Mouse (Mus musculus) megakaryocyte-erythroid progenitor cell, adult 5-6 weeks (primary cell): ENCODE measurements around the gene Rexo1. TPM values are rescaled to one million over a fixed set of nuclear protein-coding genes. Genes with fewer than 3 reads are reported as not detected.

ENCODE experiments used
- ATAC-seq: replicated peaks from 2 replicates; pipeline ENCODE4 v1.8.0; 2016; ENCODE audit warnings: mild to moderate bottlenecking, inconsistent platforms; ENCODE audit not compliant: severe bottlenecking, poor library complexity, low FRiP score, low TSS enrichment
- total RNA-seq, 2 experiments: library from RNA; stranded (forward) in 1 of 2; stranded (reverse) in 1 of 2; fragments of 200-1000, 215-1000 nt in 1 of 2; fragments of >200 nt in 1 of 2; fragmentation: Nextera tagmentation in 1 of 2; gene quantifications; 2 replicates each; pipeline ENCODE4 v1.2.3; 2014 to 2017

Rexo1 gene
- total RNA-seq, 2 experiments from 2014 or later = 15.3 to 57.1 TPM

DNA sequence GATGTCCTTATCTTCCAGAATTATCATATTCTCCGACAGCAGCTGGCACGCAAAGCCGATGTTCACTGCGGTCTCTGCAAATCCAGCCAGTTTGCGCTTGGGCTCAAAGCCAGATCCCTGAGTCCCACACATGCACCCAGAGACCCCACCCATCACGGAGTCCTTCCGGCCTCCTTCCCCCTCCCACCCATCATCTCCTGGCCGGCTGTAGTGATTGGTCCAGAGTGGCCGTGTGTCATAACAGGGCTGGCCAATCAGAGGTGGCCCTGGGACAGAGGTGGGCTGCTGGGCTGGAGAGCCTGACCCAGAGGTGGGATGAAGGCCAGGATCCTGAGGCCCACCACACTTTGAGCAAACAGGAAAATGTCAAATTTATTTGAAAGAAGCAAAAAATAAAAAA is 35.2 kb downstream of the Rexo1 start:
- no peak for ATAC-seq

DNA sequence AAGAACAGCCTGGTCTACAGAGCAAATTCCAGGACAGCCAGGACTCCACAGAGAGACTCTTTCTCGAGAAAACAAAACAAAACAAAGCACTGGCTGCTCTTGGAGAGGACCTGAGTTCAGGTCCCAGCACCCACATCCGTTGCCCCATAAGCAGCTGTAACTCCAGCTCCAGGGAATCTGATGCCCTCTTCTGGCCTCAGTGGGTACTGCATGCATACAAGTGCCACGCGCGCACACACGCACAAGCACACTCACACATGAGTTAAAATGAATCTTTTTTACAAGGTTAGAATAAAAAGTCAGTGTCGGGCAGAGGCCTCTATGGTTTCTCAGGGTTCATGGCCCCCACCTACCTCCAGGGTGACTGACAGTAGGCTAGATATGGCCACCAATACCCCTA is 38.1 kb downstream of the Rexo1 start:
- no peak for ATAC-seq

DNA sequence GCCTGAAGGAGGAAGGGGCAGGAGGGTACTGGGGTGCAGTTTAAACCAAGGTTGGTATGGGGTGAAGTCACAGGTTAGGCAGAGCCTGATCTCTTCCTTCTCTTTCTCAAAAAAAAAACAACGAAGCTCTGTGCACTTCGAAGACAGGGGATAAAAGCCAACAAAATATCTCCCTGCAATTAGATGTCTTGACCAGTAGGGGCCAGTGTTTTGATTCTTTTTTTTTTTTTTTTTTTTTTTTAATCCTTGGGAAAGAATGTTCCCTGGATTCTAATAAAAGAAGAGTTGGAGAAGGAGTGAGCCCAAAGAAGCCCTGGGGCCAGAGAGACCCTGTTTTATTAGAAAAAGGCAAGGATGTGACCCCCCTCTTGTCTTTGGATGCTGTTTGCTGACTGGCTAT is 42.1 kb downstream of the Rexo1 start:
- ATAC-seq = no peak

DNA sequence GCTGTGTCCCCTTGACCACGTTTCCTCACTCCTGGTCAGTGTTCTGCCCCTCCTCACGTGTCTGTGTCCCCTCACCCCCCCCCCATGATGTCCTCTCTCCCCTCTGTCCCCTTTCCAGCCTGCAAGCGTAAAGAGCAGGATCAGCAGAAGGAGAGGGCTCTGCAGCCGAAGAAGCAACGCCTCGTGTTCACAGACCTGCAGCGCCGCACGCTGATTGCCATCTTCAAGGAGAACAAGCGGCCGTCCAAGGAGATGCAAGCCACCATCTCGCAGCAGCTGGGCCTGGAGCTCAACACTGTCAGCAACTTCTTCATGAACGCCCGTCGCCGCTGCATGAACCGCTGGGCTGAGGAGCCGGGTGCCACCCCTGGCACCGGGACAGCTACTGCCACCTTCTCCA is 47.6 kb downstream of the Rexo1 start:
- no peak for ATAC-seq

DNA sequence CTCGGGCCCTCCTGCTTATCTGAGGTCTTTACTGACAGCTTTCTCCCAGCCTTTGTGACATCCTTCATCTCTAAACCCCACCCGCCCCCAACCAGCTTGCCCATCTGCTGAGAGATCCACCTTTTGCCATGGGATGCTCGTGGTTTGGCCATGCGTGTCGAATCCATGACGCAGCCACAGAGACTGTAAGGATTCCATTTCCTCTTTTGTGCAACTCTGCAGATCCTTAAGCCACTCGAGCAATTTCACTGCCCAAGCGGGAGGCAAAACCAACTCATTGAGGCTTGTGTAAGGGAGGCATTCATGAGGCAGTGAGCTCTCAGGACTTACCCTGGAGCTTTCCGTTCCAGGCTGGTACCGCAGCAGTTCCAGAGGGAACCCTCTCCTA is 51.1 kb downstream of the Rexo1 start:
- ATAC-seq = no peak

DNA sequence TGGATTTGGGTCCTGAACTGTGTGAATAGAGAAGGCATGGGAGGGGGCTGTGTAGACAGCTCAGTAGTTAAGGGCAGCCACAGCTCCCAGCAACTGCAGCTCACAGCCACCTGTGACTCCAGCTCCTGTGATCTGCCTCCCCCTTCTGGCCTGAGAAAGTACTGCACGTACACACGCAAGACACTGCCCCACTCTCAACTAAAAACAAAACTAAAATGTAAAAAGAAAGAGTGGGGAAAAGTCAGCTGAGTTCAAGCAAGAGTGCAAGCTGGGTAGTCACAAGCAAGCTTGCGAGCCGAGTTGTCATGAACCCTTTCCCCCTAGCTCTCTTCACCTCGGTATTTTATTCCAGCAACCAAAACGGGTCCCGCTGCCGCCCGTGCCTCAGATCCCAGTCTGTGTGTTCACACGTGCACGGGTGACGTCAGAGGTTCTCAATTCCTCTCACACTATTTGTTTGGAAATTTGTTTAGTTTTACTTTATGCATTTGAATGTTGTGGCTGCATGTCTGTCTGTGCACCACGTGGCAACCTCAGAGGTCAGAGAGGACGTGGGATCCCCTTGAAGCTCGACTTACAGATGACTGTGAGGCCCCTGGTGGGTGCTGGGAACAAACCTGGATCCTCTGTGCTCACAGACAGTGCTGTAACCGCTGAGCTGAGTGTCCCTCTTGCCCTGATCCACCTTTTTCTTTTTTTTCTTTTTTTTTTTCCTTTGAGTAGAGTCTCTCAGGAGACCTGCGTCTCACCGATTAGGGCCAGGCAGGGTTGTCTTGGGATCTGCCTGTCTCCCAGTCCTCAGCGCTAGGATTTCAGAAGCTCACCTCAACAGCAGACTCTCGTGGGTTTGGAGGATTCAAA is 51.7 kb downstream of the Rexo1 start:
- ATAC-seq = peak; percentile 90

DNA sequence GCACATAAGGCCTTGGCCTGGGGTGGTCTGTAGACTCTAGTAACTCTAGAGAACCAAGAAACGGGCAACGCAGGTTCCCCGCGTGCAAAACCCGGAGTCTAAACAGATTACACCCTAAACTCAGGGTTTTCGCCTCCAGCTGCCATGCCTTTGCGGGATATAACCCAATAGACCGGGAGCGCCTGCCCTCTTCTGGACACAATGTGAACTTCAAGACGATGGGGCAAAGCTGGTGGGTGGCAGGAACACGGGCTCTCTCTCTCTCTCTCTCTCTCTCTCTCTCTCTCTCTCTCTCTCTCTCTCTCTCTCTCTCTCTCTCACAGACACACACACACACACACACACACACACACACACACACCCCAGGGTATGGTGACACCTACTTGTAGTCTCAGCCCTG is 55.1 kb downstream of the Rexo1 start:
- ATAC-seq = peak; percentile 63

DNA sequence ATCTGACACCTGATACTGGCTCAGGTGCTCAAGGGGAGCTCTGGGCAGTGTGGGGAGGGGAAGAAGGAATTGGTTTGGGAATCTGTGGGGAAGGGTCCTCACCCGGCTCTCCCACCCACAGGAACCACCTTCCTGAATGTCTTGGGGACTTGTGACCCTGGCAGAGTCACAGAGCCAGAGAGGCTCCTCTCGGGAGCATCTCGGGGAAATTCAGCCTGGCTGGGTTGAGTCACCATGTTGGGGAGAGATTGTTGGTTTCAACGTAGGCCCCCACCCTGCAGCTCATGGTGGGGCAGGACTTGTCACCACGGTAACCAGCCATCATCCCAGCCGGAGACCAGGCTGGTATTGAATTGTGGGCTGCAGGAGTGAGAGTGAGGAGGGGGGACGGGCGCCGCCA is 56.6 kb downstream of the Rexo1 start:
- no peak for ATAC-seq

DNA sequence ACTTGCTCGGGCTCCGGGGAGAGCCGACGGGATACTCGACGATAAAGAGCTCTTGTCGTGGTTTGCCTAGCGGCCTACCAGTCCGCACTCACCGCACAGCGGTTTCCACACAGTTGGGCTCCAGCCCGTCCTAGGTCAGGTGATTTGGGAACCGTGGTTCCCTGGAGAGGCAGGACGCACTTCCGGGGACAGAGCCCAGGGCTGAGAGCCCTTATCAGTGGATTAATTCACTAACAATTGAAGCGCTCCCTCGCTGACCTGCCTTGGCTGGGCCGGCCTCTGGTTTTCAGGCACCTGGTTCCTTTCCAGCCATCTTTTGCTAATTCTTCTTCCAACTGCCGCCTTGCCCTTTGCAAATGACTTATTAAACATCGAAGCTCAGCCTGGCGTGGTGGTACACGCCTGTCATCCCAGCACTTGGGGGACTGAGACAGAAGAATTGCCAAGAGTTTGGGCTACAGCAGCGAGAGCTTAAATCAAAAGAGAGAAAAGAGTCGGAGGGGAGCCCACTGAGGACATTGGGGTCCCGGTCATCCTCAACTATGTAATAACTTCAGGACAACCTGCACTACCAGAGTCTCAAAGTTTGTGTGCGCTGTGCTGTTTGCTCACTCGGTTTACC is 57.6 kb downstream of the Rexo1 start:
- no peak for ATAC-seq

DNA sequence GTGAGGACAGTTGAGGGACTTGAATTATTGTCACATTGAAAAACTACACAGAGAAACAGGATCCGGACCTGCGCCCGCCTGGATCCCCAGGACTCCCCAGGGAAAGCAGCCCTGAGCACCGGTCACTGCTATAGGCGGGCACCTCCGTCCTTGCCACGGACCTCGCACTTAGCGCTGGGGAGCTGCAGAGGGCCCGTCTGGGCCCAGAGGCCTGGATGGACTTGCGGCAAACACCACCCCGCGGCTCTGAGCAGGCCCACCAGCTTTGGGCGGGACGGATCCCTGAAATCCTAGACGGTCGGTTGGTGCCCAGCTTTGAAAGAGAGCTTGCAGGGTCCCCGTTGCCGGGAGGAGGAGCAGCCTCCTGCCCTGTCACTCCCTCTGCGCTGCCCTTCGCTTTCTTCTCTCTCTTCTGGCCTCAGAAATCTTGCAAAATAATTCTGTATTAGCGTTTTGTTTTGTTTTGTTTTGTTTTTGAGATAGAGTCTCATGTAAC is 58.5 kb downstream of the Rexo1 start:
- ATAC-seq = no peak

DNA sequence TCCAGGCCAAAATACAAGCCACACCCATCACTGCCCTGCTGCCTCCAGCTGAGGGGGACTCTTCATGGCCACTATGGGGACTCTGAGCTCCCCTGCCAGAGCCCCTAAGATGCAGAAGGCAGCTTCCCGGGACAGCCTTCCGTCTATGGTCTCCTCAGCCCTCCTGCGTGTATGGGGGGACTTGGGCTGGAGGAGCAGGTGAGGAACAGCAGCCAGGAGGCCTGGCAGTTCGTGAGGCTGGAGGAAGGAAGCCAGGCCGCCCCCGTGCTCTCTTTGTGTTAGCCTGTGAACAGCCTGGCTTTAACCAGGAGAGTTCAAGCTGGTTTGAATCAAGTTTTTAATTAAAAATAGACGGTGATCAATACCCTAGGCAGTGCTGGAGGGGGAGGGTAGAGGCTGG is 59.1 kb downstream of the Rexo1 start:
- ATAC-seq = no peak

DNA sequence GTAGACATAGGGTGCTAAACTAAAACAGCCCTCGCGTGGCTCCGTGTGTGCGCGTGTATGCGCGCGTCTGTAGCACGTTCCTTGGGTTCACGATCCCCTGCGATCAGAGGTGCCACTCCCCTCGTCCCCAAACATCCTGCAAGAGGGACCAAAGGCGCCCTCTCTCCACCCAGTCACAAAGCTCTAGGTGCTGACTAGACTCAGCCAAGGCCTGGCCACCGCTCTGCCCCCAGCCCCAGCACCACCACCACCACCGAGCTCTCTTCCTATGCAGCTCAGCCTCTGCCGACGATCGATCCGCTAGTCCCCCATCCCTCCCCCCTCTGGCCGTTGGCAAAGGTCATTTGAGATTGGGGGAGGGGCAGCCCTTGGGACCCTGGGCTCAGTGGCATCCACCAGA is 64.9 kb downstream of the Rexo1 start:
- ATAC-seq = no peak

DNA sequence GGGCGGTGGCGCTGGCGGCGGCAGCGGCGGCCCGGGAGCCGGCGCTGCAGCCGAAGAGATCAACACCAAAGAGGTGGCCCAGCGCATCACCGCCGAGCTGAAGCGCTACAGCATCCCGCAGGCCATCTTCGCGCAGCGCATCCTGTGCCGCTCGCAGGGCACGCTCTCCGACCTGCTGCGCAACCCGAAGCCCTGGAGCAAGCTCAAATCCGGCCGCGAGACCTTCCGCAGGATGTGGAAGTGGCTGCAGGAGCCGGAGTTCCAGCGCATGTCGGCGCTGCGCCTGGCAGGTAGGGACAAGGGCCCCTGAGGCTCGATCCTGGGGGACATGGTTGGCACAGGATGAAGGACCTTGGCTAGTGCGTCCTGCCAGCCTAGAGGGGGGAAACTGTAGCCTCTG is 65.5 kb downstream of the Rexo1 start:
- no peak for ATAC-seq

DNA sequence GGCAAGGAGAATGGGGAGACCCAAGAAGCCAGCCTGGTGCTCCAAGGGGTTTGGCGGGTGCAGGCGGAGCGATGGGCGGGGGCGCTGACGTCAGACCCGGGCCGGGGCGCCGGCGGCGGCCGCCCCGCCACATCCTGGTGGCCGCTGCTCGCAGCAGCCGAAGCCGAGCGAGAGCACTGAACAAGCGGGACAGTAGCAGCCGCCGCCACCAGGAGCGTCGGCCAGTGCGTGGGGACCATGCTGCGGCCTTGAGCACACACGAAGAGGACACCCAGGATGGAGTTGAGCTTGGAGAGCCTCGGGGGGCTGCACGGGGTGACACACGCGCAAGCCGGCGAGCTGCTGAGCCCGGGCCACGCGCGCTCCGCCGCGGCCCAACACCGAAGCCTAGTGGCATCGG is 66.6 kb downstream of the Rexo1 start, which contains the start of gene Onecut3:
Gene Onecut3 (plus strand): TSS at position 104 of the 400 bp plus-strand sequence.
- ATAC-seq = no peak

Other genes starting within 250 kb of the Rexo1 start
- 34.1 and 50.4 TPM in 2 replicates for gene 2310011J03Rik, start 241.0 kb downstream of the Rexo1 start, total RNA-seq (2014; fragmentation: Nextera tagmentation)
- 16.6 and 21.3 TPM in 2 replicates for gene 2310011J03Rik, start 241.0 kb downstream of the Rexo1 start, total RNA-seq (2017)
- gene Pcsk4, start 232.1 kb downstream of the Rexo1 start, total RNA-seq (2014; fragmentation: Nextera tagmentation) = 16.1 and 23.0 TPM in 2 replicates
- gene Pcsk4, start 232.1 kb downstream of the Rexo1 start, total RNA-seq (2017) = 1.6 and 2.6 TPM in 2 replicates
- 23.1 and 23.7 TPM in 2 replicates for gene Reep6, start 231.6 kb downstream of the Rexo1 start, total RNA-seq (2014; fragmentation: Nextera tagmentation)
- gene Reep6, start 231.6 kb downstream of the Rexo1 start, total RNA-seq (2017) = 2.7 and 6.8 TPM in 2 replicates
- 1.5 and 3.3 TPM in 2 replicates for gene Adamtsl5, start 213.1 kb downstream of the Rexo1 start, total RNA-seq (2014; fragmentation: Nextera tagmentation)
- 0.30 and 2.3 TPM in 2 replicates for gene Adamtsl5, start 213.1 kb downstream of the Rexo1 start, total RNA-seq (2017)
- gene Plk5, start 205.1 kb downstream of the Rexo1 start, total RNA-seq (2014; fragmentation: Nextera tagmentation) = 0.79 TPM in 1 of 2 replicates, not detected in the other
- not detected in 2 replicates for gene Plk5, start 205.1 kb downstream of the Rexo1 start, total RNA-seq (2017)
- gene Mex3d, start 173.9 kb downstream of the Rexo1 start, total RNA-seq (2014; fragmentation: Nextera tagmentation) = 8.0 and 9.1 TPM in 2 replicates
- gene Mex3d, start 173.9 kb downstream of the Rexo1 start, total RNA-seq (2017) = 13.0 and 14.7 TPM in 2 replicates
- 105 and 113 TPM in 2 replicates for gene Mbd3, start 162.0 kb downstream of the Rexo1 start, total RNA-seq (2014; fragmentation: Nextera tagmentation)
- gene Mbd3, start 162.0 kb downstream of the Rexo1 start, total RNA-seq (2017) = 80.0 and 93.8 TPM in 2 replicates
- gene Uqcr11, start 154.7 kb downstream of the Rexo1 start, total RNA-seq (2014; fragmentation: Nextera tagmentation) = 485 and 702 TPM in 2 replicates
- 241 and 254 TPM in 2 replicates for gene Uqcr11, start 154.7 kb downstream of the Rexo1 start, total RNA-seq (2017)
- 154 and 175 TPM in 2 replicates for gene Tcf3, start 127.9 kb downstream of the Rexo1 start, total RNA-seq (2014; fragmentation: Nextera tagmentation)
- 57.9 and 99.8 TPM in 2 replicates for gene Tcf3, start 127.9 kb downstream of the Rexo1 start, total RNA-seq (2017)
- not detected in 2 replicates for gene Onecut3, start 66.7 kb downstream of the Rexo1 start, total RNA-seq (2014; fragmentation: Nextera tagmentation)
- not detected in 2 replicates for gene Onecut3, start 66.7 kb downstream of the Rexo1 start, total RNA-seq (2017)
- not detected in 2 replicates for gene Atp8b3, start 22.4 kb downstream of the Rexo1 start, total RNA-seq (2014; fragmentation: Nextera tagmentation)
- not detected in 2 replicates for gene Atp8b3, start 22.4 kb downstream of the Rexo1 start, total RNA-seq (2017)
- gene Klf16, start 15.8 kb upstream of the Rexo1 start, total RNA-seq (2014; fragmentation: Nextera tagmentation) = 21.0 and 24.9 TPM in 2 replicates
- 7.2 and 14.6 TPM in 2 replicates for gene Klf16, start 15.8 kb upstream of the Rexo1 start, total RNA-seq (2017)
- 55.0 and 63.1 TPM in 2 replicates for gene Abhd17a, start 28.8 kb upstream of the Rexo1 start, total RNA-seq (2014; fragmentation: Nextera tagmentation)
- 13.7 and 19.4 TPM in 2 replicates for gene Abhd17a, start 28.8 kb upstream of the Rexo1 start, total RNA-seq (2017)
- 56.1 and 71.8 TPM in 2 replicates for gene Scamp4, start 41.3 kb upstream of the Rexo1 start, total RNA-seq (2014; fragmentation: Nextera tagmentation)
- 12.7 and 23.3 TPM in 2 replicates for gene Scamp4, start 41.3 kb upstream of the Rexo1 start, total RNA-seq (2017)
- gene Adat3, start 41.3 kb upstream of the Rexo1 start, total RNA-seq (2014; fragmentation: Nextera tagmentation) = 2.7 and 9.1 TPM in 2 replicates
- gene Adat3, start 41.3 kb upstream of the Rexo1 start, total RNA-seq (2017) = 11.0 TPM in 1 of 2 replicates, not detected in the other
- 0.68 and 1.6 TPM in 2 replicates for gene Gm49322, start 44.5 kb upstream of the Rexo1 start, total RNA-seq (2014; fragmentation: Nextera tagmentation)
- 0.08 and 0.42 TPM in 2 replicates for gene Gm49322, start 44.5 kb upstream of the Rexo1 start, total RNA-seq (2017)
- 70.2 and 93.3 TPM in 2 replicates for gene Csnk1g2, start 61.3 kb upstream of the Rexo1 start, total RNA-seq (2014; fragmentation: Nextera tagmentation)
- 117 and 120 TPM in 2 replicates for gene Csnk1g2, start 61.3 kb upstream of the Rexo1 start, total RNA-seq (2017)
- gene Btbd2, start 95.5 kb upstream of the Rexo1 start, total RNA-seq (2014; fragmentation: Nextera tagmentation) = 27.4 and 32.0 TPM in 2 replicates
- gene Btbd2, start 95.5 kb upstream of the Rexo1 start, total RNA-seq (2017) = 11.8 and 14.8 TPM in 2 replicates
- 149 and 158 TPM in 2 replicates for gene Mknk2, start 116.6 kb upstream of the Rexo1 start, total RNA-seq (2014; fragmentation: Nextera tagmentation)
- 78.4 and 117 TPM in 2 replicates for gene Mknk2, start 116.6 kb upstream of the Rexo1 start, total RNA-seq (2017)
- gene Mob3a, start 140.4 kb upstream of the Rexo1 start, total RNA-seq (2014; fragmentation: Nextera tagmentation) = 22.8 and 29.1 TPM in 2 replicates
- gene Mob3a, start 140.4 kb upstream of the Rexo1 start, total RNA-seq (2017) = 30.5 and 38.6 TPM in 2 replicates
- gene Izumo4, start 140.6 kb upstream of the Rexo1 start, total RNA-seq (2014; fragmentation: Nextera tagmentation) = 22.8 and 26.4 TPM in 2 replicates
- 3.0 and 4.5 TPM in 2 replicates for gene Izumo4, start 140.6 kb upstream of the Rexo1 start, total RNA-seq (2017)
- gene Ap3d1, start 180.7 kb upstream of the Rexo1 start, total RNA-seq (2014; fragmentation: Nextera tagmentation) = 54.1 and 79.5 TPM in 2 replicates
- 36.6 and 37.8 TPM in 2 replicates for gene Ap3d1, start 180.7 kb upstream of the Rexo1 start, total RNA-seq (2017)
- 67.0 and 83.2 TPM in 2 replicates for gene Dot1l, start 193.6 kb upstream of the Rexo1 start, total RNA-seq (2014; fragmentation: Nextera tagmentation)
- 9.9 and 14.0 TPM in 2 replicates for gene Dot1l, start 193.6 kb upstream of the Rexo1 start, total RNA-seq (2017)
- gene Sf3a2, start 236.6 kb upstream of the Rexo1 start, total RNA-seq (2014; fragmentation: Nextera tagmentation) = 97.7 and 118 TPM in 2 replicates
- gene Sf3a2, start 236.6 kb upstream of the Rexo1 start, total RNA-seq (2017) = 24.1 and 27.1 TPM in 2 replicates
- gene Plekhj1, start 237.1 kb upstream of the Rexo1 start, total RNA-seq (2014; fragmentation: Nextera tagmentation) = 114 and 155 TPM in 2 replicates
- gene Plekhj1, start 237.1 kb upstream of the Rexo1 start, total RNA-seq (2017) = 41.1 and 51.5 TPM in 2 replicates
- 0.59 TPM in 1 of 2 replicates, not detected in the other for gene Amh, start 243.7 kb upstream of the Rexo1 start, total RNA-seq (2014; fragmentation: Nextera tagmentation)
- not detected in 2 replicates for gene Amh, start 243.7 kb upstream of the Rexo1 start, total RNA-seq (2017)